Mouse (Mus musculus): ENCODE results near the gene Gm7029. TPM values are rescaled to one million over a fixed set of nuclear protein-coding genes. Genes with fewer than 3 reads are reported as not detected.
"Not testable (repeated sequence)": the region's sequence is repeated elsewhere in the genome, so short reads cannot be mapped to it uniquely, and the experiment has no call there.

Gene Gm7029
- total RNA-seq (2021) = not detected

GRCm38 (mm10) chr17:33873537-33873936 is at the start of gene Gm7029:
TSS of gene Gm7029 (plus strand) at chr17:33873837.
- intact Hi-C loops (cut with DNase I); DNase-seq (ENCODE audit: low spot score): not testable (repeated sequence)

- DNase-seq (ENCODE audit: low spot score) = peak; percentile 96
- intact Hi-C loops (cut with DNase I) = no loop called here
These were observed 49.3 kb upstream of the Gm7029 start, which contains the start of the genes Rps28 and Ndufa7 for GRCm38 (mm10) chr17:33824084-33824996. TSS of gene Rps28 (minus strand) at chr17:33824562. TSS of gene Ndufa7 (plus strand) at chr17:33824572.

- intact Hi-C loops (cut with DNase I); DNase-seq (ENCODE audit: low spot score): not testable (repeated sequence)
These were observed 48.7 kb upstream of the Gm7029 start for GRCm38 (mm10) chr17:33824997-33825330.

- no peak for DNase-seq (ENCODE audit: low spot score)
- intact Hi-C loops (cut with DNase I) = no loop called here
These were observed 48.2 kb upstream of the Gm7029 start for GRCm38 (mm10) chr17:33825462-33825861.

GRCm38 (mm10) chr17:33826850-33827249 is 46.8 kb upstream of the Gm7029 start:
- DNase-seq (ENCODE audit: low spot score) = no peak
- intact Hi-C loops (cut with DNase I) = no loop called here

GRCm38 (mm10) chr17:33828892-33829291 is 44.7 kb upstream of the Gm7029 start:
- DNase-seq (ENCODE audit: low spot score) = peak; percentile 61
- intact Hi-C loops (cut with DNase I) = no loop called here

- intact Hi-C loops (cut with DNase I) = no loop called here
- no peak for DNase-seq (ENCODE audit: low spot score)
These were observed 44.1 kb upstream of the Gm7029 start for GRCm38 (mm10) chr17:33829561-33829960.

GRCm38 (mm10) chr17:33842966-33843795 is 30.5 kb upstream of the Gm7029 start, which contains the start of gene Cd320:
TSS of gene Cd320 (plus strand) at chr17:33843091.
- DNase-seq (ENCODE audit: low spot score) = peak; percentile 82
- intact Hi-C loops (cut with DNase I) = no loop called here

GRCm38 (mm10) chr17:33844196-33844595 is 29.4 kb upstream of the Gm7029 start:
- intact Hi-C loops (cut with DNase I) = no loop called here
- no peak for DNase-seq (ENCODE audit: low spot score)

- no peak for DNase-seq (ENCODE audit: low spot score)
- intact Hi-C loops (cut with DNase I) = no loop called here
These were observed 25.5 kb upstream of the Gm7029 start for GRCm38 (mm10) chr17:33848139-33848538.

GRCm38 (mm10) chr17:33851331-33851730 is 22.3 kb upstream of the Gm7029 start:
- no peak for DNase-seq (ENCODE audit: low spot score)
- intact Hi-C loops (cut with DNase I) = no loop called here

GRCm38 (mm10) chr17:33857816-33858215 is 15.8 kb upstream of the Gm7029 start:
- intact Hi-C loops (cut with DNase I) = no loop called here
- no peak for DNase-seq (ENCODE audit: low spot score)

- DNase-seq (ENCODE audit: low spot score) = no peak
These were observed 8.2 kb upstream of the Gm7029 start for GRCm38 (mm10) chr17:33865330-33866030.

GRCm38 (mm10) chr17:33874411-33874810 is 774 bp downstream of the Gm7029 start:
- no peak for DNase-seq (ENCODE audit: low spot score)
- intact Hi-C loops (cut with DNase I) = no loop called here

More at GRCm38 (mm10) chr17:33865330-33866030, 8.2 kb upstream of the Gm7029 start:
- intact Hi-C loops (cut with DNase I) = no loop called here

GRCm38 (mm10) chr17:33875797-33876196 is 2.2 kb downstream of the Gm7029 start:
- intact Hi-C loops (cut with DNase I); DNase-seq (ENCODE audit: low spot score): not testable (repeated sequence)

- DNase-seq (ENCODE audit: low spot score); intact Hi-C loops (cut with DNase I): not testable (repeated sequence)
These were observed 10.7 kb downstream of the Gm7029 start for GRCm38 (mm10) chr17:33884320-33884719.

GRCm38 (mm10) chr17:33887802-33888201 is 14.2 kb downstream of the Gm7029 start:
- intact Hi-C loops (cut with DNase I); DNase-seq (ENCODE audit: low spot score): not testable (repeated sequence)

GRCm38 (mm10) chr17:33888230-33888629 is 14.6 kb downstream of the Gm7029 start:
- DNase-seq (ENCODE audit: low spot score); intact Hi-C loops (cut with DNase I): not testable (repeated sequence)

- intact Hi-C loops (cut with DNase I) = not testable (repeated sequence)
These were observed 16.4 kb downstream of the Gm7029 start for GRCm38 (mm10) chr17:33889941-33890532.

More at GRCm38 (mm10) chr17:33889941-33890532, 16.4 kb downstream of the Gm7029 start:
- not testable (repeated sequence) for DNase-seq (ENCODE audit: low spot score)
